Mouse (Mus musculus): ENCODE data around the gene Ccdc60. TPM values are rescaled to one million over a fixed set of nuclear protein-coding genes. Genes with fewer than 3 reads are reported as not detected.
"Not testable (repeated sequence)": the region's sequence is repeated elsewhere in the genome, so short reads cannot be mapped to it uniquely, and the experiment has no call there.

The Ccdc60 gene
- total RNA-seq, 2 experiments from 2014 or later = 0.42 to 0.44 TPM

- intact Hi-C loops (cut with DNase I) = no loop called here
Measured at GRCm38 (mm10) chr5:116194499-116194898, 94.3 kb downstream of the Ccdc60 start.

DNA sequence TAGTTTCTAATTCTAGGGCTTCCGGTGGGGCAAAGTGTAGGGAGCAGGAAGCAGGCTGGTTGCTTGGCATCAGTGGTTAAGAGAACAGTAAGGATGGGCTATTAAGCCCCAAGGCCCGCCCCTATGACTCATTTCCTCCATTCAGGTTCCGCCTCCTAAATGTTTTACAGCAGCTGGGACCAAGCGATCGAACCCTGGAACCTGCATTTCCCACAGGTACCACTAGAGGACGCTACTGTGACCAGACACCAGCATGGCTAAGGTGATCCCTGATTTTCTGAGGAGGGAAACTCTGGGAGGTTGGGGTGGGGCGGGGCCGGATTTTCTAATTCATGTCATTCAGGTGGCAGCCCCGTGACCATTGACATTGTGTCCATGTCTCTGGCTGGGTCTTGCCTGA lies 96.1 kb downstream of the Ccdc60 start:
- DNase-seq = no peak
- intact Hi-C loops (cut with DNase I) = no loop called here

More at GRCm38 (mm10) chr5:116194499-116194898, 94.3 kb downstream of the Ccdc60 start:
- no peak for DNase-seq

GRCm38 (mm10) chr5:116191596-116191995 lies 97.2 kb downstream of the Ccdc60 start:
- intact Hi-C loops (cut with DNase I) = no loop called here
- DNase-seq = peak; percentile 45

DNA sequence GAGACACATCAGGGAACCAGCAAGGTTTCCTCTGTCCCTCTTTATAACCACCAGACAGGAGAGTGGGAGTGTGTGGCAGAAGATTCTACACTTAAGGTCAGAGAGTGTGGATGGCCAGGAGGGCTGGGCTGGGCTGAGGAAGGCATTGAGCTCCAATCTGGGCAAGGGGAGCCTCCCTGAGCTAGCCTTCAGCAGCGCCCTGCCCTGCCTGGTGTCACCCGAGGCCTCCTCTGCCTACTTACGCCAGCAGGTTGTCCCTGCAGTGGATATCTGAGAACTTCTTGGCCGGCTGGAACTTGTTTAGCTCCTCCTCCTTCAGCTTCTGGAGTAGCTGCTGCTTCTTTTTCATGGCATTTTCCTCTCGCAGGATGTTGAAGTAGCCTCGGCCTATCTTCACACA lies 99.0 kb downstream of the Ccdc60 start:
- DNase-seq = no peak
- intact Hi-C loops (cut with DNase I) = no loop called here

- no peak for DNase-seq
- intact Hi-C loops (cut with DNase I) = no loop called here
Measured at GRCm38 (mm10) chr5:116180594-116180993, 108.2 kb downstream of the Ccdc60 start.

GRCm38 (mm10) chr5:116171721-116172120 lies 117.1 kb downstream of the Ccdc60 start:
- DNase-seq = no peak
- intact Hi-C loops (cut with DNase I) = no loop called here

- intact Hi-C loops (cut with DNase I) = no loop called here
- no peak for DNase-seq
Measured at GRCm38 (mm10) chr5:116166965-116167364, 121.8 kb downstream of the Ccdc60 start.

GRCm38 (mm10) chr5:116165203-116165888 lies 123.4 kb downstream of the Ccdc60 start:
- DNase-seq = no peak
- intact Hi-C loops (cut with DNase I) = no loop called here

DNA sequence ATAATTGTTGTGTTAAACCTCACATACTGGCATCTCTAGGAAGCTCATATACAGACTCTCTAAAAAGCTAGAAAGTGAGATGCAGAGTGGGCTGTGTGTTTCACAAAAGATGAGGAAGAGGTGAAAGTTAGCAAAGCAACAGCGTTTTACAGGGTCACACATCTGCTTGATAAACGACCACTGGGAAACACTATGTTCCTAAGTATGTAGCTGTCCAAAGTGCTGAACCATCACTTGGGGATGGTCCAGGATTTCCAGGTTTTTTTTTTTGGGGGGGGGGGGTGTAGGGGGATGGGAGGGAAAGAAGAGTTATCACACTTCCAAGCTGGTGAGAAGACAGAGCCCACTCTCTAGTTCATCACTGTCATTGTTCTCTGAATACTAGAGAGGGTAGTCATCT lies 134.0 kb downstream of the Ccdc60 start:
- intact Hi-C loops (cut with DNase I) = no loop called here
- no peak for DNase-seq

- DNase-seq; intact Hi-C loops (cut with DNase I): not testable (repeated sequence)
Measured at GRCm38 (mm10) chr5:116146446-116146845, 142.3 kb downstream of the Ccdc60 start.

DNA sequence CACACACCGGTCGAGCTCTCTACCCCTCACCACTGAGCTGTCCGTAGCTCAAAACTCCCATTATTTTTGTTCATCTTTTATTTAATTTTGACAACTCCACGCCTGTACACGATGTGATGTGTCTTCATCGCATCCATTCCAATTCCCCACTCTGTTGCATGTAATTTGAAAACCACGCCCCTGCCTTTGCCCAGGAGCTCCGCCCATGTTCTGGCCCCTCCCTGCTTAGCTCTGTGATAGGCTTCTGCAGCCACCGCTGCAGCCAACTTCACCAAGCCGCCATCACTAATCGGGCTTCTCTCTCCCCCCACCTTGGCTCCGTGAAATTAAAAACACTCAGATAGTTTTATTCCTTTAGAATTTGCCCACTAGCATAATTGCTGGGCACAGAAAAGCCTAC lies 144.1 kb downstream of the Ccdc60 start:
- intact Hi-C loops (cut with DNase I) = no loop called here
- no peak for DNase-seq

- intact Hi-C loops (cut with DNase I) = no loop called here
- no peak for DNase-seq
Measured at GRCm38 (mm10) chr5:116140682-116141081, 148.1 kb downstream of the Ccdc60 start.

DNA sequence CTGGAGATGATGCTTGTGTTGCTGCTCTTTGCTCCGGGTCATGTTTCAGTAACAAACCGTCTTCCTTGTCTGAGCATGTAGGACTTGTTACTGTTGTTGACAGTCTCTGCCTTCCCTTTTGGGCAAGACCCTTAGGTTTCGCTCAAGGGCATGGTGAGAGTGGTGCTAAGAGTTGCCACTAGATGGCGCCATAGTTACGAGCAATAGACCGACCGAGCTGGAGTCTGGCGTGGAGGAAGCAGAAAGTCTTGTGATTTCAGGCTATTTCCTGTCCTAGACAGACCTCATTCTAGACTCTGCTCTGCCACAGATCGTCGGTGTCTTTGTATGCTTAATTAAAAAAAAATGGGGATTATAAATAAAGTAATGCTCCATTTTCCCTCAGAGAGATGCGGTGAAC lies 165.4 kb downstream of the Ccdc60 start:
- intact Hi-C loops (cut with DNase I) = loop anchor here (2.0 to 10.0 kb wide), 4 partner anchors 351 to 967 kb away; partner anchors contain the start of gene Srrm4
- peak; percentile 83 for DNase-seq

GRCm38 (mm10) chr5:116116567-116116966 lies 172.2 kb downstream of the Ccdc60 start:
- DNase-seq = peak; percentile 64
- intact Hi-C loops (cut with DNase I) = no loop called here

DNA sequence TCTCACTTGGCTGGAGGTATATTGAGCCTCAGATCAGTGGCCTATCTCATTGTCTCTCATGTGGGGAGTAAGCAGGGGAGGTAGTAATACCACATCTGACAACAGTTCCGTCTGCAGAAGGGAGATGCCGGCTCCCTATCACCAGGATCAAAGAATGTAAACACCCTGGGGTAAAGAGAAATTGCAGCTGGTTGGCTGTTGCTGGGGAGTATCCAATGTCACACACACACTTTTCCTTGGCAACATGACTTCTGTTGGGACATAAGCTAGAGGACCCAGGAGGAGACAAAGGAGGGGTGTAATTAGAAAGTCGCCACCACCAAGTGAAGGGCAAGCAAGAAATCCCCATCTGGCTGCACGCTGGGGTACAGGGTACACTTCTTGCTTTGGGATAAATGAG lies 172.7 kb downstream of the Ccdc60 start:
- intact Hi-C loops (cut with DNase I) = no loop called here
- no peak for DNase-seq

- intact Hi-C loops (cut with DNase I) = no loop called here
- peak; percentile 83 for DNase-seq
Measured at GRCm38 (mm10) chr5:116115071-116115834, 173.5 kb downstream of the Ccdc60 start.

GRCm38 (mm10) chr5:116108651-116109050 lies 180.1 kb downstream of the Ccdc60 start:
- intact Hi-C loops (cut with DNase I) = no loop called here
- DNase-seq = no peak

DNA sequence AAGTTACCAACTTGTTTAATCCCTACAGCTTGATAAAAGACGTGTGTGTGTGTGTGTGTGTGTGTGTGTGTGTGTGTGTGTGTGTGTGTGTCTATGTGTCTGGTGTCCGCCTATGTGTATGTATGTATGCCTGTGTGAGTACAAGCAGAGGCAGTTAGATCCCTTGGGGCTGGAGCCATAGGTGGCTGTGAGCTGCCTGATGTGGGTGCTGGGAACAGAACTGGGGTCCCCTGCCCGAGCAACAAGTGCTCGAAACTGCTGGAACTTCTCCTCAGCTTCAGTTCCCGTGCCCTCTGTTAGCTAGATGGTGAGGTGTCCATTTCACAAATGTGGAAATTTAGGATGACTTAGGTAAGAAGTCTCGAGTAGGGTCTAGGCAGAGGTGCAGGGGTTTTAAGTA lies 204.6 kb downstream of the Ccdc60 start:
- intact Hi-C loops (cut with DNase I) = no loop called here
- DNase-seq = no peak

- peak; percentile 4 for DNase-seq
- intact Hi-C loops (cut with DNase I) = no loop called here
Measured at GRCm38 (mm10) chr5:116083081-116083480, 205.7 kb downstream of the Ccdc60 start, which contains the start of gene Tmem233. Tmem233 (minus strand) TSS chr5:116083244.

DNA sequence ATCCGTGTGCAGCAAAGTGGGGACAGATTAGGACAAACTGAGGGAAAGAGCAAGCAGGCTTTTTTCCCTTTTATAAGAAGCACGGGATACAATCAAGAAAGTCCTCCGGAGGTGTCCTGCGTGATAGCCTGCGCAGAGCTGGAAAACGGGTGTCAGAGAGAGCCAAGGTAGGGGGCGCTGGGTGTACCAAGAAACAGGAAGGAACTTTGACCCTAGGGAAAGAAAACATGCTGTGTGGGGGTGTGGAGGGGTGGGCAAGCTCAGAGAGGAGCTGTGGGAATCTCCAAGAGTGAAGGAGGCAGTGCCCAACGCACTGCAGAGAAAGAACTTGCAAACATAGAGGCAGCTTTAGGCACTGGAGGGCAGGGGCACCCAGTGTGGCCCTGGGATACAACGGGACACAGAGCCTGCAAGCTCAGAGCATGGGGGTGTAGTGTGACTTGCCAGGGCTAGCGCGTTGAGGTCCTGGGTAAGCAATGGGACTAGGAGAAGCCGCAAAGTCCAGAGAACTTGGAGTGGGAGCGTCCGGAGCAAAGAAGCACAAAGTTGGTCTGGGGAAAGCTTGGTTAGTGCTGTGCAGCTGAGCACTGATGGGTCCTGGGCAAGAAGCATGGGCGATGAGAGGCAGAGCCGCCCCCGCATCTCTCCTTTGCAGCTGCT lies 206.4 kb downstream of the Ccdc60 start:
- no peak for DNase-seq
- intact Hi-C loops (cut with DNase I) = no loop called here

DNA sequence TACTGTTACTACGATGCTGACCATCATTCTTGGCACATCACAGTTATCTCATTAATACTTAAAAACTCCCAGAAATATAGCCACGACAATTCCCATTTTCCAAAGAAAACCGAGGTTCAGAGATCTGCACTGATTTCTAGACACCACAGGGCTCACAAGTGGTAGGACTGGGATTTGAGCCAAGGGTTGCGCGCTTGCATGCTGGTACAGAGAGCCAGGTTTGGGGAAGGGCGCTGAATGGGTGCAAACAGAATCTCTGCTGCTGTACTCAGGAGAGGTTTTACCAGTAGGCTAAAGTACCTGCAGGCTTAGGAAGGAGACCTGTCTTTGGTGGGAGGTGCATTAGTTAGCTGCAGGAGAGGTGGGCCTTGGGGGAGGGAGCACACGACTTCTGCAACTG lies 207.2 kb downstream of the Ccdc60 start:
- no peak for DNase-seq

GRCm38 (mm10) chr5:116080736-116081135 lies 208.0 kb downstream of the Ccdc60 start:
- intact Hi-C loops (cut with DNase I) = no loop called here
- no peak for DNase-seq

More for the DNA sequence above, 207.2 kb downstream of the Ccdc60 start:
- intact Hi-C loops (cut with DNase I) = no loop called here

All from left cerebral cortex, postnatal 4 days (tissue).